Mouse (Mus musculus): Measurements from ENCODE around the gene BC005537. TPM values are rescaled to one million over a fixed set of nuclear protein-coding genes. Genes with fewer than 3 reads are reported as not detected.
A peak's percentile ranks its signal among the peaks of the same experiment; 100 is the strongest.

Gene BC005537
- polyA plus RNA-seq, 1 experiment from 2014 or later, result 20.0 TPM

DNA sequence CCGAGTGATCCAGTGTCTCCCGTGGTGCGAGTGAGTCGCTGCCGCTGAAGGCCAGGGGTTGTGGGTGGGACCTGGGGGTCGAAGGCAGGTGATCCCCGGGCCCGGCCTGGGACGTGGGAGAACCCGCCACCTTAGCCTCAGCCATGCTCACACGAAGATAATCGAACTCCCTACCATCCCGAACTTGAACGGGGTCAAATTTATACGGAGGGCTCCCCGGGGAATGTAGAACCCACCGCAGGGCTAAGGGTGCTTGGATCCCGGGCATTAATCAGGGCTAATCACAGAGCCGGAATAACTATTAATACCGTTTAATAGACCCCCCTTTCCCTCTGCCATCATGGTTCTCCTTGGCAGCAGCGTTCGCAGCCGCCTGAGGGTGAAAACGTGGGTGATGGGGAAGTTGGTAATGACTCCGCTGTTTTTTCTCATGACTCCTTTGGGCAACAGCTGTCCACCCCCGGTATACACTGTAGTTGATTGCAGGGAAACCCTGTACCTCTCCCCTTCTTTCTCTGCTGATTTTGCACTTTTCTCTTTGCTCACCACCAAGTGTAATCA lies 754 bp downstream of the BC005537 start:
- Histone ChIP-seq H3K4me3 (replicated peaks) (peak overlapping the region; percentile 96), H3K27me3 (replicated peaks) (no peaks in the 10 kb centered on the region), H3K9me3 (replicated peaks) (no peaks in the 10 kb centered on the region), H3K4me2 (peak overlapping the region; percentile 86), H3K27ac (replicated peaks) (peak overlapping the region; percentile 98), H3K4me1 (peaks cover 32% of the 10 kb centered on the region), H3K36me3 (peaks cover 7% of the 10 kb centered on the region), H3K9ac (replicated peaks) (peak overlapping the region; percentile 92)
- WGBS, result 0% methylated on average over 26 of the region's 26 CpGs
- no peak for ATAC-seq (ENCODE audit: low FRiP score)

DNA sequence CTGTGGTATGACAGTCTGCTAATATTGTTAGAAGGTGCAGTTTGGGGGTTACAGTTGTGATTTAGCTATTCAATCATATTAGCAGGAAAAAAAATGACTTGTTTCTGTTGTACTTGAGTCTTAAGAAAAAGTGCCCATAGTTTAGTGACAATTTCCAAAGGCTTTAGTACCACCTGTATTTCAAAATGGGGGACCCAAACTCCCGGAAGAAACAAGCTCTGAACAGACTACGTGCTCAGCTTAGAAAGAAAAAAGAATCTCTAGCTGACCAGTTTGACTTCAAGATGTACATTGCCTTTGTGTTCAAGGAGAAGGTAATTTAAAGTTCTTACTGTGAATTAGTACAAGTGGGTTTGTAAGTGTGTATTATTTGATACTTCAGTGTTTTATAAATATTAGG lies 1.7 kb downstream of the BC005537 start:
- 23% methylated on average over 2 of the region's 2 CpGs for WGBS
- no peak overlapping the region for H3K27ac ChIP-seq (replicated peaks)
- peaks cover 32% of the 10 kb centered on the region for H3K4me1 ChIP-seq
- no peaks in the 10 kb centered on the region for H3K27me3 ChIP-seq (replicated peaks)
- peak overlapping the region; percentile 92; the same call in 1 of the 2 replicates for H3K9ac ChIP-seq (replicated peaks)
- no peak for ATAC-seq (ENCODE audit: low FRiP score)
- H3K4me2 ChIP-seq, result peak overlapping the region; percentile 86
- H3K9me3 ChIP-seq (replicated peaks), result no peaks in the 10 kb centered on the region
- peaks cover 14% of the 10 kb centered on the region for H3K36me3 ChIP-seq
- H3K4me3 ChIP-seq (replicated peaks), result peak overlapping the region; percentile 96

- H3K4me1 ChIP-seq, result peaks cover 25% of the 10 kb centered on the region
- no peaks in the 10 kb centered on the region for H3K9me3 ChIP-seq (replicated peaks)
- H3K36me3 ChIP-seq, result peaks cover 38% of the 10 kb centered on the region
- no peak overlapping the region for H3K4me2 ChIP-seq
- no peak overlapping the region for H3K9ac ChIP-seq (replicated peaks)
- H3K27ac ChIP-seq (replicated peaks), result no peak overlapping the region
- H3K4me3 ChIP-seq (replicated peaks), result no peak overlapping the region
- H3K27me3 ChIP-seq (replicated peaks), result no peaks in the 10 kb centered on the region
- no peak for ATAC-seq (ENCODE audit: low FRiP score)
Observed at GRCm38 (mm10) chr13:24806079-24806478, 4.6 kb downstream of the BC005537 start.

GRCm38 (mm10) chr13:24812521-24812920 lies 11.1 kb downstream of the BC005537 start:
- H3K27me3 ChIP-seq (replicated peaks), result no peaks in the 10 kb centered on the region
- no peaks in the 10 kb centered on the region for H3K4me1 ChIP-seq
- H3K36me3 ChIP-seq, result peaks cover 63% of the 10 kb centered on the region
- no peak overlapping the region for H3K9ac ChIP-seq (replicated peaks)
- WGBS, result 92% methylated on average over 2 of the region's 2 CpGs
- H3K27ac ChIP-seq (replicated peaks), result no peak overlapping the region
- no peak overlapping the region for H3K4me3 ChIP-seq (replicated peaks)
- no peaks in the 10 kb centered on the region for H3K9me3 ChIP-seq (replicated peaks)
- no peak for ATAC-seq (ENCODE audit: low FRiP score)
- no peak overlapping the region for H3K4me2 ChIP-seq

GRCm38 (mm10) chr13:24814616-24815015 lies 13.2 kb downstream of the BC005537 start:
- Histone ChIP-seq H3K36me3 (peaks cover 49% of the 10 kb centered on the region), H3K9me3 (replicated peaks) (no peaks in the 10 kb centered on the region), H3K27ac (replicated peaks) (no peak overlapping the region), H3K4me1 (no peaks in the 10 kb centered on the region), H3K4me2 (no peak overlapping the region), H3K27me3 (replicated peaks) (no peaks in the 10 kb centered on the region), H3K9ac (replicated peaks) (no peak overlapping the region), H3K4me3 (replicated peaks) (no peak overlapping the region)
- ATAC-seq (ENCODE audit: low FRiP score), result no peak
- 77% methylated on average over 1 of the region's 1 CpGs for WGBS

- 69% methylated on average over 4 of the region's 4 CpGs for WGBS
- H3K4me2 ChIP-seq, result no peak overlapping the region
- no peaks in the 10 kb centered on the region for H3K4me1 ChIP-seq
- no peak overlapping the region for H3K4me3 ChIP-seq (replicated peaks)
- H3K9me3 ChIP-seq (replicated peaks), result no peaks in the 10 kb centered on the region
- no peaks in the 10 kb centered on the region for H3K27me3 ChIP-seq (replicated peaks)
- H3K36me3 ChIP-seq, result peaks cover 32% of the 10 kb centered on the region
- H3K9ac ChIP-seq (replicated peaks), result no peak overlapping the region
- H3K27ac ChIP-seq (replicated peaks), result no peak overlapping the region
- ATAC-seq (ENCODE audit: low FRiP score), result peak; percentile 58
Observed at GRCm38 (mm10) chr13:24816125-24817092, 15.0 kb downstream of the BC005537 start.

DNA sequence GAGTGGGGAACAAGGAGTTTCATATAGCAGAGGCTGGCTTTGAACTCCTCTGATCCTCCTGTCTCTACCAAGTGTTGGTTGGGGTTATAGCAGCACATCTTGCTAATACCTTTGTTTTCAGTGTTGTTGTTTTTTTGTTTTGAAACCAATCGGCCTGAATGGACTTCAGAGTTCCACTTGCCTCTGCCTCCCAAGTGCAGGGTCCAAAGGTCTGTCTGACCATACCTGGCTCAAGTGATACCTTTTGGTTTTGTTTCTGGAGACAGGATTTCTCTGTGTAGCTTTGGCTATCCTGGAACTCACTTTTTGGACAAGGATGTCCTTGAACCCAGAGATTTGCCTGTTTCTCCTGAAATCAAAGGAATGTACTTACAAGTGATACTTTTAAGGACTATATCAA lies 18.5 kb downstream of the BC005537 start:
- no peak for ATAC-seq (ENCODE audit: low FRiP score)
- no peaks in the 10 kb centered on the region for H3K27me3 ChIP-seq (replicated peaks)
- peaks cover 8% of the 10 kb centered on the region for H3K36me3 ChIP-seq
- no peaks in the 10 kb centered on the region for H3K4me1 ChIP-seq
- no peak overlapping the region for H3K9ac ChIP-seq (replicated peaks)
- H3K9me3 ChIP-seq (replicated peaks), result no peaks in the 10 kb centered on the region
- WGBS, result 84% methylated on average over 1 of the region's 1 CpGs
- H3K27ac ChIP-seq (replicated peaks), result no peak overlapping the region
- no peak overlapping the region for H3K4me3 ChIP-seq (replicated peaks)
- no peak overlapping the region for H3K4me2 ChIP-seq

- Histone ChIP-seq H3K4me3 (replicated peaks) (no peak overlapping the region), H3K4me1 (no peaks in the 10 kb centered on the region), H3K27me3 (replicated peaks) (no peaks in the 10 kb centered on the region), H3K36me3 (no peaks in the 10 kb centered on the region; the same call in 1 of the 2 replicates), H3K27ac (replicated peaks) (no peak overlapping the region), H3K4me2 (no peak overlapping the region), H3K9ac (replicated peaks) (no peak overlapping the region), H3K9me3 (replicated peaks) (no peaks in the 10 kb centered on the region)
- 90% methylated on average over 16 of the region's 16 CpGs for WGBS
- no peak for ATAC-seq (ENCODE audit: low FRiP score)
Observed at GRCm38 (mm10) chr13:24822663-24823343, 21.3 kb downstream of the BC005537 start.

GRCm38 (mm10) chr13:24824647-24825046 lies 23.2 kb downstream of the BC005537 start:
- Histone ChIP-seq H3K27me3 (replicated peaks) (no peaks in the 10 kb centered on the region), H3K9me3 (replicated peaks) (no peaks in the 10 kb centered on the region), H3K27ac (replicated peaks) (no peak overlapping the region), H3K4me2 (no peak overlapping the region), H3K9ac (replicated peaks) (no peak overlapping the region), H3K36me3 (no peaks in the 10 kb centered on the region), H3K4me1 (no peaks in the 10 kb centered on the region), H3K4me3 (replicated peaks) (no peak overlapping the region)
- no peak for ATAC-seq (ENCODE audit: low FRiP score)
- WGBS, result 95% methylated on average over 4 of the region's 4 CpGs

DNA sequence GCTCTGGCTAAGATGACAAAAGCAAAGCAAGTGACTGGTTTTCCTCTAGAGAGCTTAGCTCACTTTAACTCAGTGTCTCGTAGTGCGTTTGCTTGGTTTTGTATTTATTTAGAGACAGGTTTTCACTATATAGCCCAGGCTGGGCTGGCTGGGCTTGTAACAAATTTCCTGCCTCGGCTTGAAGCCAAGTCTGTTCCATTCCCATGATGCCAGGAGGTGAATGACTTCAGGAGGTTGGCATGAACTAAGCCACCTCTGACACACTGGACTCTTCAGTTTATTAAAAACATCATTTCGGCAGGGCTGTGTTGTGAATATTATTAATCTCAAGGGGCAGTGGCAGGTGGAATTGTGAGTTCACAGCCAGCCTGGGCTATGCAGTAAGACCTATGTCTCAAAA lies 24.1 kb downstream of the BC005537 start:
- Histone ChIP-seq H3K9ac (replicated peaks) (no peak overlapping the region), H3K4me3 (replicated peaks) (no peak overlapping the region), H3K27ac (replicated peaks) (no peak overlapping the region), H3K36me3 (no peaks in the 10 kb centered on the region), H3K9me3 (replicated peaks) (no peaks in the 10 kb centered on the region), H3K27me3 (replicated peaks) (no peaks in the 10 kb centered on the region), H3K4me1 (peaks cover 2% of the 10 kb centered on the region), H3K4me2 (no peak overlapping the region)
- ATAC-seq (ENCODE audit: low FRiP score), result no peak
- 92% methylated on average over 4 of the region's 4 CpGs for WGBS

GRCm38 (mm10) chr13:24826116-24826515 lies 24.7 kb downstream of the BC005537 start:
- Histone ChIP-seq H3K27me3 (replicated peaks) (no peaks in the 10 kb centered on the region), H3K9ac (replicated peaks) (no peak overlapping the region), H3K9me3 (replicated peaks) (no peaks in the 10 kb centered on the region), H3K4me3 (replicated peaks) (no peak overlapping the region), H3K4me1 (peaks cover 5% of the 10 kb centered on the region), H3K27ac (replicated peaks) (no peak overlapping the region), H3K4me2 (no peak overlapping the region), H3K36me3 (no peaks in the 10 kb centered on the region)
- no peak for ATAC-seq (ENCODE audit: low FRiP score)
- 91% methylated on average over 7 of the region's 7 CpGs for WGBS
